Mouse (Mus musculus) neural tube, embryonic 14.5 days (tissue): ENCODE results near the gene Ssc5d. TPM values are rescaled to one million over a fixed set of nuclear protein-coding genes. Genes with fewer than 3 reads are reported as not detected.
"Not testable (repeated sequence)": the region's sequence is repeated elsewhere in the genome, so short reads cannot be mapped to it uniquely, and the experiment has no call there.

Source experiments
- ATAC-seq: fragments of 200-750 bp; cut with Nextera tagmentation; 2 replicates; pipeline ENCODE4 v1.8.0; 2017; ENCODE audit warnings: low read depth, mild to moderate bottlenecking, moderate TSS enrichment, moderate library complexity
- H3K27ac ChIP-seq: fragments of 300-500 bp; sonication (generic); 2 replicates; pipeline ENCODE4 v1.5.1; 2014; ENCODE audit warnings: low read depth, mild to moderate bottlenecking, control low read depth, low read length, moderate library complexity, mixed read lengths
- H3K27me3 ChIP-seq: fragments of 300-500 bp; sonication (generic); 2 replicates; pipeline ENCODE4 v1.6.1; 2014; ENCODE audit warnings: low read length; ENCODE audit not compliant: control insufficient read depth, insufficient read depth
- H3K36me3 ChIP-seq: fragments of 300-500 bp; sonication (generic); 2 replicates; pipeline ENCODE4 v1.6.1; 2014; ENCODE audit warnings: low read length, mixed read lengths; ENCODE audit not compliant: control insufficient read depth, insufficient read depth
- H3K4me1 ChIP-seq: fragments of 300-500 bp; sonication (generic); 2 replicates; pipeline ENCODE4 v1.6.1; 2014; ENCODE audit warnings: low read length; ENCODE audit not compliant: control insufficient read depth, insufficient read depth
- H3K4me2 ChIP-seq: fragments of 300-500 bp; sonication (generic); 2 replicates; pipeline ENCODE4 v1.6.1; 2014; ENCODE audit warnings: mild to moderate bottlenecking, low read depth, low read length, control low read depth
- H3K4me3 ChIP-seq: fragments of 300-500 bp; sonication (generic); 2 replicates; pipeline ENCODE4 v1.5.1; 2014; ENCODE audit warnings: low read depth, low read length, control low read depth, mixed read lengths
- H3K9ac ChIP-seq: fragments of 300-500 bp; sonication (generic); replicated peaks from 2 replicates; pipeline ENCODE4 v1.6.1; 2014; ENCODE audit warnings: low read depth, mild to moderate bottlenecking, control low read depth, low read length, mixed read lengths
- H3K9me3 ChIP-seq: fragments of 300-500 bp; sonication (generic); 2 replicates; pipeline ENCODE4 v1.6.1; 2016; ENCODE audit warnings: low read length; ENCODE audit not compliant: control insufficient read depth
- WGBS: fragments of 180-500 bp; shearing (Covaris S2); extraction: QIAGEN DNeasy Blood & Tissue Kit; methylation state at CpG from one replicate; pipeline ENCODE4 v1.1.7; 2014; 5-methylcytosine and 5-hydroxymethylcytosine counted together
- polyA plus RNA-seq: library from polyadenylated mRNA; unstranded; fragments of >200 nt; fragmentation: Nextera tagmentation; extraction: Ambion mirVana; gene quantifications from 2 replicates; pipeline ENCODE4 v1.2.1, GENCODE M21; 2014

Ssc5d gene
- polyA plus RNA-seq, result 0.40 and 1.3 TPM in 2 replicates

DNA sequence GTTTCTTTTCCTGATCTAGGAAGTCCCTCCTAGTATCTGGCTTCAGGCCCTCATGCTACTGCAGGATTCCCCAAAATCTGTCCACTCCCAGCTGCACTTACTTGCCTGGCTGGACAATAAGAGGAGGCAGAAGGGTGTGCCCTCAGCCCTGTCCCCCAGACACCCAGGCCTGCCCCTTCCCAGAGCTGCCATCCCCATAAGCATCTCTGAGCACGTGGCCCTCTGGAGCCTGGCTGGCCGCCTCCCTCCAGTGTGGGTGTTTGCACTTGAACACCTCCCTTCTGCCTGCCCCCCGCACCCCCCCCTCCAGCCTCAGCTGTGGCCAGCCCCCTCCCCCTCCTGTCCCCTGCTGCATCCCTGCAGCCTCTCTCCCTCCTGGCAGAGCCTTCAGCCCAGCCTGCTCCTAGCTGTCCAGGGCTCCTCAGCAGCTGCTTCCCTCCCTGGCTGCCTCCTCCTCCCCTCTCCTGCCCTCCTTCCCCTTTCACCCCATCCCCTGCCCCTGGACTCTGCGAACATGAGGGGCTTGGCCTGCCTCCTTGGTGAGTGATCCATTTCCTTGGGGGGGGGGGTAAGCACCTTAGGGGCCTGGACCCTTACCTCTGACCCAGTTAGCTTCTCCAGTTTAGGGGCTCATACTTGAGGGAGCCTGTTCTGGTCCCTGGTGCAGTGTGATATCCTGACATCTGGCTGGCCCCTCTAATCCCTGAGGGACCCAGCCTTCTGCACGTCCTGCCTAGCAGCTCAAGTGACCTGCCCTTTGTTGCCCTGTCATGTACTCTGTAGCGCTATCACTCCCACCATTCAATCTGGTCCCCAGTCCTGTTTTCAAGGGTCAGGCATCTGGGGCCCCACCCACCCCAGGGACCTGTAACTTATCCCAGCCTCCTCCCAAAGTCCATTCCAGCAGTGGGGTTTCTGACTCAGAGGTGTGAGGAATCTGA, at the start of gene Ssc5d:
Ssc5d (plus strand) TSS at position 345 of the 941 bp plus-strand sequence.
- WGBS, result 12% methylated on average over 6 of the region's 6 CpGs
- no peaks in the 10 kb centered on the region for H3K27me3 ChIP-seq
- peak within 1 kb of the TSS; percentile 60; the same call in 1 of the 2 replicates for H3K4me2 ChIP-seq
- peak within 1 kb of the TSS; percentile 52 for H3K27ac ChIP-seq
- H3K36me3 ChIP-seq, result peaks cover 3% of the 10 kb centered on the region; the same call in 1 of the 2 replicates
- no peak within 1 kb of the TSS for H3K4me3 ChIP-seq
- peaks cover 34% of the 10 kb centered on the region for H3K4me1 ChIP-seq
- H3K9ac ChIP-seq, result no peak within 1 kb of the TSS; the same call in 1 of the 2 replicates
- no peak for ATAC-seq
- H3K9me3 ChIP-seq, result no peaks in the 10 kb centered on the region

DNA sequence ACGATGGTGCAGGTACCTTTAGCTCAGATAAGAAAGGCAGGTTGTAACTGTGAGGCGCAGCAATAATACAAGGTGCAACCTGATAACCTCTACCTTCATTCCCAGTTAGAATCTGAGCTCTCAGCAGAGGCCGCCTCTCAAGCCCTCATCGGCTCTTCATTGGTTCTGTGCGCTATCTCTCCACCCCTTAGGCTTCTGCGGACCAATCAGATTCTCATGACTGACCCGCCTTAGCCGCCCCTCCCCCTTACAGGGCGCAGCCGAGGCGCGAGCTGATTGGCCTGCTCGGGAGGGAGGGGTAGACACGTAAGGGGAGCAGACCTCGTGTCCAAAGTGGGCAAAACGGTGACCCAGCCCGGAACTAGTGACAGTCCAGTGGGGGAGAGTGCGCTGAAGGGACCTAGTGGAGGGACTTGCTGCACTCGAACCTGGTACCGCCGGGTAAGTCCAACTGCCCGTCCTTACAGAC, 48.8 kb upstream of the Ssc5d start, which contains the start of gene Isoc2a:
Isoc2a (plus strand) TSS at position 401 of the 469 bp plus-strand sequence.
- Histone ChIP-seq H3K36me3 (no peaks in the 10 kb centered on the region), H3K4me3 (peak within 1 kb of the TSS; percentile 44), H3K4me1 (peaks cover 8% of the 10 kb centered on the region; the same call in 1 of the 2 replicates), H3K4me2 (peak within 1 kb of the TSS; percentile 83), H3K9ac (peak within 1 kb of the TSS; percentile 58), H3K27ac (peak within 1 kb of the TSS; percentile 45; the same call in 1 of the 2 replicates), H3K9me3 (no peaks in the 10 kb centered on the region), H3K27me3 (no peaks in the 10 kb centered on the region)
- peak; percentile 99 for ATAC-seq
- 2% methylated on average over 22 of the region's 22 CpGs for WGBS

DNA sequence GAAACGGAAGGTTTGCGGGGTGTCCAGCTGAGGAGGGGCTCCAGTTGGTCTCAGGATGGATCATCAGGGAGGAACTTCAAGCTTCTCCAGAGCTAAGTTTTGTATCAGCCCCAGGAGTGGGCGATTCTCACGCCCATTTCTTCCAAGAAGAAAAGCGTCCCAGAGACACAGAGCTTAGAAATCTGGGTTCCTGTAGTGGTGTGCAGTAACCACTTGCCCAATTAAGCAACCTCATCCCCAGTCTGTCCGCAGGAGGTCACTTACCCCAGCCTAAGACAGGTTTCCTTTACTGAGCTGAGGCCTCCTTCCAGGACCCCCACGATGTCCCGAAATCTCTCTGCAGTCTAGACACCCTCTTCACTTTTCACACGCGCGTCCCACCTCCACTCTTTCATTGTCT, 48.4 kb upstream of the Ssc5d start:
- Histone ChIP-seq H3K4me2 (peak overlapping the region; percentile 83), H3K9me3 (no peaks in the 10 kb centered on the region), H3K27ac (no peak overlapping the region), H3K27me3 (no peaks in the 10 kb centered on the region), H3K4me1 (peaks cover 8% of the 10 kb centered on the region; the same call in 1 of the 2 replicates), H3K4me3 (peak overlapping the region; percentile 44), H3K36me3 (no peaks in the 10 kb centered on the region), H3K9ac (peak overlapping the region; percentile 58)
- 8% methylated on average over 11 of the region's 11 CpGs for WGBS
- ATAC-seq, result peak; percentile 12

DNA sequence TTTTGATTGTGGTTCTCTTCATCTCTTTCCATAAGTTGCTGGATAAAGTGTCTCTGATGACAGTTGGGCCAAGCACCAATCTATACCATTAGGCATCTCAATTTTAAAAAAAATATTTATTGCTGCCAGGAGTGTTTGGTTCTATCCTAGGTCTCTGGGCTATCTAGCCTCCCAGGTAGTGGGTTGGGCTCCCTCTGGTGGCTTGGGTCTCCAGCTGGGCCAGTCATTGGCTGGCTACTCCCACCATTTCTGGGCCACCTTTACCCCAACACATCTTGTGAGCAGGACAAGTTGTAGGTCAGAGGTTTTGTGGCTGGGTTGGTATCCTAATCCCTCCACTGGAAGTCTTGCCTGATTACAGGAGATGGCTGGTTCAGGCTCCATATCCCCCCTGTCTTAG, 47.4 kb upstream of the Ssc5d start:
- no peak overlapping the region for H3K4me3 ChIP-seq
- no peaks in the 10 kb centered on the region for H3K9me3 ChIP-seq
- ATAC-seq, result no peak
- H3K27ac ChIP-seq, result no peak overlapping the region
- no peaks in the 10 kb centered on the region for H3K27me3 ChIP-seq
- H3K4me2 ChIP-seq, result no peak overlapping the region
- H3K9ac ChIP-seq, result no peak overlapping the region
- peaks cover 8% of the 10 kb centered on the region; the same call in 1 of the 2 replicates for H3K4me1 ChIP-seq
- no peaks in the 10 kb centered on the region for H3K36me3 ChIP-seq

DNA sequence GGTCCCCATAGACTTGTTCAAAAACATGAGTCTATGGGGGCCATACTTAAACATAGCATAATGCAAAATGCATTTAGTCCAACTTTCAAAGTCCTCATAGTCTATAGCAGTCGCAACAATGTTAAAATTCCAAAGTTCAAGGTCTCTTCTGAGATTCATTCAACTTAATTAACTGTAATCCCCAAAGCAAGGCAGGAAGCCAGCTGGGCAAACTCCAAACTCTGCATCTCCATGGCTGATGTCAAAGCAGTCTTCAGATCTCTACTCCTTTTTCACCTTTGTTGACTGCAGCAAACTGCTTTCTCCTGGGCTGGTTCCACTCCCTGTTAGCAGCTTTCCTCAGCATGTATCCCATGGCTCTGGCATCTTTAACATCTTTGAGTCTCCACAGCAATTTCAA, 46.5 kb upstream of the Ssc5d start:
- WGBS, result 79% methylated on average over 1 of the region's 1 CpGs
- H3K27ac ChIP-seq, H3K9ac ChIP-seq, H3K4me3 ChIP-seq, H3K36me3 ChIP-seq, H3K27me3 ChIP-seq, H3K9me3 ChIP-seq, ATAC-seq, H3K4me1 ChIP-seq, H3K4me2 ChIP-seq: not testable (repeated sequence)

DNA sequence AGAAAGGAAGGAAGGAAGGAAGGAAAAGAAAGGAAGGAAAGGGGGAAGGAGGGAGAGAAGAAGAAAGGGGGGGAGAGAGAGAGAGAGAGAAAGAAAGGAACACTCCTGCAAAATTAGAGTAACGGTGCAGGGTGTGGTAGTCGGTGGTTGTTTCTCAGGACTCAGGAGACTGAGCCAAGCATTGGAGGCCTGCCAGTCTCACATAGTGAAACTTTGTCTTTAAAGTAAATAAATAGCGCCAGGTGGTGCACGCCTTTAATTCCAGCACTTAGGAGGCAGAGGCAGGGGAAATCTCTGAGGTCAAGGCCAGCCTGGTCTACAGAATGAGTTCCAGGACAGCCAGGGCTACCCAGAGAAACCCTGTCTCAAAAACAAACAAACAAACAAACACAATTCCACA, 38.9 kb upstream of the Ssc5d start:
- no peaks in the 10 kb centered on the region for H3K36me3 ChIP-seq
- H3K27ac ChIP-seq, result no peak overlapping the region
- no peaks in the 10 kb centered on the region for H3K4me1 ChIP-seq
- no peak overlapping the region for H3K9ac ChIP-seq
- no peaks in the 10 kb centered on the region for H3K27me3 ChIP-seq
- H3K4me3 ChIP-seq, result no peak overlapping the region
- WGBS, result 79% methylated on average over 4 of the region's 4 CpGs
- no peaks in the 10 kb centered on the region for H3K9me3 ChIP-seq
- ATAC-seq, result no peak
- H3K4me2 ChIP-seq, result no peak overlapping the region

DNA sequence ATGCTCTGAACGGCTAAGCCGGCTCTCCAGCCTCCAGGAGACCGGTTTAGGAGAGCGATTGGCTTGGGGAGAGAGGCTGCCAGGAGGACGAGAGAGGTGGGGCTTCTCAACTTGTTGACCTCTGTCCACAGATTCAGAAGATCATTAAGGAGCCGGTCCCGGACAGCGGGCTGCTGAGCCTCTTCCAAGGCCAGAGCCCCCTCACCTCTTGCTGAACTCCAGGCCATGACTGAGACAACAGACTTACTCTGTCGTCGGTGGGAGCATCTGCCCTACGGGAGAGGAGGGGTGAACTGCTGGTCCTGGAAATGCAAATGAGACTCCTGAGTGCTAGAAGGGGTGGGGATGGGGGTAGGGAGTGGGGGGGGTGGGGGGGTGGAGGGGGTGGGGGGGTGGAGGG, 30.4 kb upstream of the Ssc5d start:
- Histone ChIP-seq H3K9ac (no peak overlapping the region), H3K4me3 (no peak overlapping the region), H3K9me3 (no peaks in the 10 kb centered on the region), H3K4me2 (no peak overlapping the region), H3K27me3 (no peaks in the 10 kb centered on the region), H3K36me3 (no peaks in the 10 kb centered on the region), H3K4me1 (no peaks in the 10 kb centered on the region), H3K27ac (no peak overlapping the region)
- 56% methylated on average over 11 of the region's 11 CpGs for WGBS
- no peak for ATAC-seq

DNA sequence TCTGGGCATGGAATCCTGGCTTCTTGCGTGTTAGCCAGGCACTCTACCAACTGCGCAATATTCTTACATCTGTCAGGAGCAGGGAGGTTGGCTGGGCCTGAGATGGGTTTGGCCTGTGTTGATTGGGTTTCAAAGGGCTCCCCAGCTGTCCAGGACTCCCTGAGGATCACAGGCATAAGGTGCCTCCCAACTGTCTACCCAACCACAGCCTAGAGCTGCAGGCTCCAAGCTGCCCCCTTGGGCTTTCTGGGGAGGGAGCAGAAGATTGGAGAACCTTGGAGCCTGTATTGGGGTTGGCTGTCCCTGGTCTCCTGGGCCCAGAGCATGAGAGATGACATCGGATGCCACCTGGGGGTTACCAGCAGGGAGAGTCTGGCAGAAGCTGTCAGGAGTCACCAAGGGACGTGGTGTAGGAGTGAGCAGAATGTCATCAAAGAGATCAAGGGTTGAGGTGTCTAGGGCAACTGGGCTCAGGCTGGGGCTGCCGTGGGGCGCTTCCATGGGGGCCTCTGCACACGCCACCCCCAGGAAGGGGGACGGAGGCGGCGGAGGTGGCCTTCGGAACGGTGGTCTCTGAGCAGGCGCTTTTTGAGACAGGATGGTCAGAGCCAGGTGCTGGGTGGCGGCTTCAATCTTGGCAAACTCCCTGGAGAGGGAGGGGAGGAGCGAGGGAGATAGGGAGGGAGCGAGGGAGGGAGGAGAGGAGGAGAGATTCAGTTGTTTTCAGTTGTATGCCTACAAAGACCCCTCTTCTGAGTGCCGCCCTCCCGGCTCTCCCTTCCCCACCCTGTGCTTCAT, 26.5 kb upstream of the Ssc5d start:
- H3K36me3 ChIP-seq, result no peaks in the 10 kb centered on the region
- H3K4me3 ChIP-seq, result peak overlapping the region; percentile 23
- ATAC-seq, result peak; percentile 59
- no peaks in the 10 kb centered on the region for H3K4me1 ChIP-seq
- no peaks in the 10 kb centered on the region for H3K27me3 ChIP-seq
- WGBS, result 16% methylated on average over 18 of the region's 18 CpGs
- no peaks in the 10 kb centered on the region for H3K9me3 ChIP-seq
- peak overlapping the region; percentile 35 for H3K9ac ChIP-seq
- H3K4me2 ChIP-seq, result peak overlapping the region; percentile 50
- H3K27ac ChIP-seq, result no peak overlapping the region
